Mouse (Mus musculus) stomach, postnatal 0 days (tissue): Measurements from ENCODE around the gene Znrd1as.

ENCODE experiments used
- CTCF ChIP-seq: IDR thresholded peaks from 2 replicates; pipeline ENCODE4 v1.5.1; 2016; ENCODE audit warnings: antibody characterized with exemption, low read depth, mild to moderate bottlenecking, moderate library complexity
- EP300 ChIP-seq: optimal IDR thresholded peaks from 2 replicates; pipeline ENCODE3; 2016; ENCODE audit warnings: antibody characterized with exemption

- TF ChIP-seq CTCF (no peak), EP300 (no peak)
Observed at GRCm38 (mm10) chr17:36922715-36923114, 35.7 kb upstream of the Znrd1as start.
